Mouse (Mus musculus) heart, postnatal 0 days (tissue): Measurements from ENCODE around the gene Fibp.

Source experiments
- CTCF ChIP-seq: IDR thresholded peaks from 2 replicates; pipeline ENCODE4 v1.5.1; 2016; ENCODE audit warnings: antibody characterized with exemption, control low read depth, low read depth
- EP300 ChIP-seq: IDR thresholded peaks from 2 replicates; pipeline ENCODE4 v1.6.1; 2016; ENCODE audit warnings: antibody characterized with exemption, low read depth

- TF ChIP-seq CTCF (no peak), EP300 (no peak)
Observed at GRCm38 (mm10) chr19:5410641-5411040, 49.8 kb upstream of the Fibp start.
